Mouse (Mus musculus): Measurements from ENCODE around the gene Srarp. TPM values are rescaled to one million over a fixed set of nuclear protein-coding genes. Genes with fewer than 3 reads are reported as not detected.

Srarp gene
- polyA plus RNA-seq (2015; fragmentation: Nextera tagmentation; extraction: Ambion mirVana): not detected in 2 replicates

- WGBS: 81% methylated on average over 1 of the region's 1 CpGs
- no peak for TF ChIP-seq CTCF (IDR thresholded peaks at IDR 0.05; ENCODE audit: low read depth)
- Histone ChIP-seq H3K9ac (ENCODE audit: low read depth, low read length) (no peak within 1 kb of the TSS), H3K36me3 (ENCODE audit: control insufficient read depth, insufficient read depth) (no peaks in the 10 kb centered on the region), H3K4me1 (replicated peaks; ENCODE audit: control insufficient read depth, insufficient read depth, low read length) (no peaks in the 10 kb centered on the region), H3K4me3 (ENCODE audit: low read depth, low read length) (no peak within 1 kb of the TSS), H3K27ac (ENCODE audit: low read depth, low read length) (no peak within 1 kb of the TSS), H3K27me3 (replicated peaks; ENCODE audit: control insufficient read depth, insufficient read depth, low read length) (no peaks in the 10 kb centered on the region), H3K4me2 (replicated peaks; ENCODE audit: low read depth) (no peak within 1 kb of the TSS), H3K9me3 (ENCODE audit: control insufficient read depth) (no peaks in the 10 kb centered on the region)
- no peak for ATAC-seq
Observed at GRCm38 (mm10) chr4:141435974-141436373, at the start of gene Srarp. Srarp (minus strand) TSS chr4:141436105.

GRCm38 (mm10) chr4:141484071-141484470 is 48.2 kb upstream of the Srarp start:
- no peak for ATAC-seq
- Histone ChIP-seq H3K4me1 (replicated peaks; ENCODE audit: control insufficient read depth, insufficient read depth, low read length) (no peaks in the 10 kb centered on the region), H3K9ac (ENCODE audit: low read depth, low read length) (no peak overlapping the region), H3K27ac (ENCODE audit: low read depth, low read length) (no peak overlapping the region), H3K4me3 (ENCODE audit: low read depth, low read length) (no peak overlapping the region), H3K9me3 (ENCODE audit: control insufficient read depth) (no peaks in the 10 kb centered on the region), H3K36me3 (ENCODE audit: control insufficient read depth, insufficient read depth) (peaks cover 86% of the 10 kb centered on the region), H3K27me3 (replicated peaks; ENCODE audit: control insufficient read depth, insufficient read depth, low read length) (no peaks in the 10 kb centered on the region), H3K4me2 (replicated peaks; ENCODE audit: low read depth) (no peak overlapping the region)
- no peak for TF ChIP-seq CTCF (IDR thresholded peaks at IDR 0.05; ENCODE audit: low read depth)
- 70% methylated on average over 11 of the region's 11 CpGs for WGBS

- Histone ChIP-seq H3K27ac (ENCODE audit: low read depth, low read length) (no peak overlapping the region), H3K4me2 (replicated peaks; ENCODE audit: low read depth) (no peak overlapping the region), H3K4me3 (ENCODE audit: low read depth, low read length) (no peak overlapping the region), H3K9me3 (ENCODE audit: control insufficient read depth) (no peaks in the 10 kb centered on the region), H3K27me3 (replicated peaks; ENCODE audit: control insufficient read depth, insufficient read depth, low read length) (no peaks in the 10 kb centered on the region), H3K36me3 (ENCODE audit: control insufficient read depth, insufficient read depth) (peaks cover 94% of the 10 kb centered on the region), H3K4me1 (replicated peaks; ENCODE audit: control insufficient read depth, insufficient read depth, low read length) (no peaks in the 10 kb centered on the region), H3K9ac (ENCODE audit: low read depth, low read length) (no peak overlapping the region)
- 91% methylated on average over 8 of the region's 8 CpGs for WGBS
- 0 out of 2 replicates have a peak, but pooled peaks have one; percentile 28 for TF ChIP-seq CTCF (IDR thresholded peaks at IDR 0.05; ENCODE audit: low read depth)
- no peak for ATAC-seq
Observed at GRCm38 (mm10) chr4:141479411-141479810, 43.5 kb upstream of the Srarp start.

- ATAC-seq: no peak
- no peak overlapping the region for H3K9ac ChIP-seq (ENCODE audit: low read depth, low read length)
- no peaks in the 10 kb centered on the region for H3K9me3 ChIP-seq (ENCODE audit: control insufficient read depth)
- no peaks in the 10 kb centered on the region for H3K27me3 ChIP-seq (replicated peaks; ENCODE audit: control insufficient read depth, insufficient read depth, low read length)
- no peak overlapping the region for H3K4me2 ChIP-seq (replicated peaks; ENCODE audit: low read depth)
- H3K4me1 ChIP-seq (replicated peaks; ENCODE audit: control insufficient read depth, insufficient read depth, low read length): no peaks in the 10 kb centered on the region
- H3K36me3 ChIP-seq (ENCODE audit: control insufficient read depth, insufficient read depth): peaks cover 94% of the 10 kb centered on the region
- no peak for TF ChIP-seq CTCF (IDR thresholded peaks at IDR 0.05; ENCODE audit: low read depth)
- 95% methylated on average over 32 of the region's 32 CpGs for WGBS
- H3K4me3 ChIP-seq (ENCODE audit: low read depth, low read length): no peak overlapping the region
- no peak overlapping the region for H3K27ac ChIP-seq (ENCODE audit: low read depth, low read length)
Observed at GRCm38 (mm10) chr4:141478794-141479193, 42.9 kb upstream of the Srarp start.

GRCm38 (mm10) chr4:141478225-141478624 is 42.3 kb upstream of the Srarp start:
- no peak for ATAC-seq
- peak overlapping the region; percentile 58; the same call in 1 of the 2 replicates for H3K27ac ChIP-seq (ENCODE audit: low read depth, low read length)
- H3K9ac ChIP-seq (ENCODE audit: low read depth, low read length): no peak overlapping the region
- H3K9me3 ChIP-seq (ENCODE audit: control insufficient read depth): no peaks in the 10 kb centered on the region
- no peak overlapping the region for H3K4me3 ChIP-seq (ENCODE audit: low read depth, low read length)
- H3K4me1 ChIP-seq (replicated peaks; ENCODE audit: control insufficient read depth, insufficient read depth, low read length): no peaks in the 10 kb centered on the region
- H3K27me3 ChIP-seq (replicated peaks; ENCODE audit: control insufficient read depth, insufficient read depth, low read length): no peaks in the 10 kb centered on the region
- peaks cover 95% of the 10 kb centered on the region for H3K36me3 ChIP-seq (ENCODE audit: control insufficient read depth, insufficient read depth)
- no peak for TF ChIP-seq CTCF (IDR thresholded peaks at IDR 0.05; ENCODE audit: low read depth)
- H3K4me2 ChIP-seq (replicated peaks; ENCODE audit: low read depth): no peak overlapping the region
- WGBS: 81% methylated on average over 23 of the region's 23 CpGs

GRCm38 (mm10) chr4:141477681-141478102 is 41.8 kb upstream of the Srarp start:
- no peaks in the 10 kb centered on the region for H3K4me1 ChIP-seq (replicated peaks; ENCODE audit: control insufficient read depth, insufficient read depth, low read length)
- 71% methylated on average over 16 of the region's 16 CpGs for WGBS
- TF ChIP-seq CTCF (IDR thresholded peaks at IDR 0.05; ENCODE audit: low read depth): no peak
- no peak for ATAC-seq
- no peaks in the 10 kb centered on the region for H3K27me3 ChIP-seq (replicated peaks; ENCODE audit: control insufficient read depth, insufficient read depth, low read length)
- peaks cover 95% of the 10 kb centered on the region for H3K36me3 ChIP-seq (ENCODE audit: control insufficient read depth, insufficient read depth)
- no peak overlapping the region for H3K9ac ChIP-seq (ENCODE audit: low read depth, low read length)
- no peak overlapping the region for H3K4me2 ChIP-seq (replicated peaks; ENCODE audit: low read depth)
- no peaks in the 10 kb centered on the region for H3K9me3 ChIP-seq (ENCODE audit: control insufficient read depth)
- H3K27ac ChIP-seq (ENCODE audit: low read depth, low read length): peak overlapping the region; percentile 1; the same call in 1 of the 2 replicates
- no peak overlapping the region for H3K4me3 ChIP-seq (ENCODE audit: low read depth, low read length)

- Histone ChIP-seq H3K9ac (ENCODE audit: low read depth, low read length) (no peak overlapping the region), H3K27ac (ENCODE audit: low read depth, low read length) (0 out of 2 replicates have a peak overlapping the region, but pooled peaks have one; percentile 28), H3K9me3 (ENCODE audit: control insufficient read depth) (no peaks in the 10 kb centered on the region), H3K36me3 (ENCODE audit: control insufficient read depth, insufficient read depth) (peaks cover 95% of the 10 kb centered on the region), H3K4me1 (replicated peaks; ENCODE audit: control insufficient read depth, insufficient read depth, low read length) (no peaks in the 10 kb centered on the region), H3K27me3 (replicated peaks; ENCODE audit: control insufficient read depth, insufficient read depth, low read length) (no peaks in the 10 kb centered on the region), H3K4me2 (replicated peaks; ENCODE audit: low read depth) (no peak overlapping the region), H3K4me3 (ENCODE audit: low read depth, low read length) (no peak overlapping the region)
- no peak for ATAC-seq
- 0 out of 2 replicates have a peak, but pooled peaks have one; percentile 16 for TF ChIP-seq CTCF (IDR thresholded peaks at IDR 0.05; ENCODE audit: low read depth)
- 89% methylated on average over 19 of the region's 19 CpGs for WGBS
Observed at GRCm38 (mm10) chr4:141474431-141474830, 38.5 kb upstream of the Srarp start.

Measured in intestine, postnatal 0 days (tissue).